Mouse (Mus musculus): ENCODE data around the gene Ccdc85c. TPM values are rescaled to one million over a fixed set of nuclear protein-coding genes. Genes with fewer than 3 reads are reported as not detected.

The Ccdc85c gene
- polyA plus RNA-seq, 1 experiment from 2014 or later, result 7.0 TPM

- H3K27me3 ChIP-seq (ENCODE audit: control insufficient read depth, insufficient read depth, low read length), result peaks cover 2% of the 10 kb centered on the region; the same call in 1 of the 2 replicates
- no peak for ATAC-seq (ENCODE audit: low FRiP score, low TSS enrichment)
- TF ChIP-seq EP300 (optimal IDR thresholded peaks at IDR 0.05), result no peak
- no peak for TF ChIP-seq CTCF (IDR thresholded peaks at IDR 0.05; ENCODE audit: low read depth)
- no peaks in the 10 kb centered on the region for H3K4me1 ChIP-seq (replicated peaks; ENCODE audit: control insufficient read depth, insufficient read depth)
- H3K27ac ChIP-seq (replicated peaks), result no peak overlapping the region
- DNase-seq (ENCODE audit: low spot score), result no peak
- 56% methylated on average over 6 of the region's 6 CpGs for WGBS
- no peaks in the 10 kb centered on the region for H3K36me3 ChIP-seq (ENCODE audit: control insufficient read depth, insufficient read depth, low read length)
- H3K9me3 ChIP-seq (ENCODE audit: control insufficient read depth, low read length), result no peaks in the 10 kb centered on the region
- no peak overlapping the region for H3K4me3 ChIP-seq (ENCODE audit: low read depth, low read length)
- no peak overlapping the region for H3K4me2 ChIP-seq (replicated peaks; ENCODE audit: low read depth)
- no peak overlapping the region for H3K9ac ChIP-seq (ENCODE audit: low read length)
Measured at GRCm38 (mm10) chr12:108316655-108317054, 41.4 kb upstream of the Ccdc85c start.

GRCm38 (mm10) chr12:108315818-108316217 is 40.6 kb upstream of the Ccdc85c start:
- no peak overlapping the region for H3K27ac ChIP-seq (replicated peaks)
- DNase-seq (ENCODE audit: low spot score), result no peak
- TF ChIP-seq CTCF (IDR thresholded peaks at IDR 0.05; ENCODE audit: low read depth) (no peak), EP300 (optimal IDR thresholded peaks at IDR 0.05) (no peak)
- WGBS, result 49% methylated on average over 10 of the region's 10 CpGs
- no peaks in the 10 kb centered on the region for H3K4me1 ChIP-seq (replicated peaks; ENCODE audit: control insufficient read depth, insufficient read depth)
- H3K9me3 ChIP-seq (ENCODE audit: control insufficient read depth, low read length), result no peaks in the 10 kb centered on the region
- H3K36me3 ChIP-seq (ENCODE audit: control insufficient read depth, insufficient read depth, low read length), result no peaks in the 10 kb centered on the region
- H3K9ac ChIP-seq (ENCODE audit: low read length), result no peak overlapping the region; the same call in 1 of the 2 replicates
- no peak for ATAC-seq (ENCODE audit: low FRiP score, low TSS enrichment)
- H3K27me3 ChIP-seq (ENCODE audit: control insufficient read depth, insufficient read depth, low read length), result peaks cover 2% of the 10 kb centered on the region; the same call in 1 of the 2 replicates
- no peak overlapping the region for H3K4me2 ChIP-seq (replicated peaks; ENCODE audit: low read depth)
- no peak overlapping the region for H3K4me3 ChIP-seq (ENCODE audit: low read depth, low read length)

DNA sequence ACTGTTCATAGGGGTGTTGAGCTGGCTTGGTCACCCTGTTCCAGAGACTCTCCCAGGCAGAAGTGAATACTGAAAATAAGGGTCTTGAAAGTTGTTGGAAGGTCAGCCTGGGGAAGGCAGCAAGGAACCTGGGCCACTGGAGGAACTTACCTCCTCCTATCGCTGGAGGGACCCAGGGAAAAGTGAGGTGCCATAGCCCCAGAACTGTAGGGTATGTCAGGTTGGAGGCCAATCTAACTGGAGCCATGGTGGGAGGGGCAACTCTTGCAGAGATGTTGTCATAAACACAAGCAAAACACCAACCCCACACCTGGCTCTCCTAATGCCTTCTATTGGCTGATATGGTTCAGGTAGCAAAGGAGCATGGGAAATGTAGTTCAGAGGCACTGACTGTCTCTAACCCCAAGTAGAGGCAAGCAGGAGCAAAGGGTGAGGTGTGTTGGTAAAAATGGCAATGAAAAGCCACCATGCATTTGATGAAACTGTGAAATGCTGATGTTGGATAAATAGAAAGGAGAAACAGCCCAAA is 38.1 kb upstream of the Ccdc85c start:
- DNase-seq (ENCODE audit: low spot score), result no peak
- no peak overlapping the region for H3K27ac ChIP-seq (replicated peaks)
- no peaks in the 10 kb centered on the region; the same call in 1 of the 2 replicates for H3K27me3 ChIP-seq (ENCODE audit: control insufficient read depth, insufficient read depth, low read length)
- H3K36me3 ChIP-seq (ENCODE audit: control insufficient read depth, insufficient read depth, low read length), result no peaks in the 10 kb centered on the region
- H3K4me1 ChIP-seq (replicated peaks; ENCODE audit: control insufficient read depth, insufficient read depth), result no peaks in the 10 kb centered on the region
- H3K9me3 ChIP-seq (ENCODE audit: control insufficient read depth, low read length), result no peaks in the 10 kb centered on the region
- no peak overlapping the region for H3K4me3 ChIP-seq (ENCODE audit: low read depth, low read length)
- no peak overlapping the region for H3K9ac ChIP-seq (ENCODE audit: low read length)
- 81% methylated on average over 1 of the region's 1 CpGs for WGBS
- no peak overlapping the region for H3K4me2 ChIP-seq (replicated peaks; ENCODE audit: low read depth)
- no peak for ATAC-seq (ENCODE audit: low FRiP score, low TSS enrichment)
- no peak for TF ChIP-seq CTCF (IDR thresholded peaks at IDR 0.05; ENCODE audit: low read depth)
- TF ChIP-seq EP300 (optimal IDR thresholded peaks at IDR 0.05), result no peak

GRCm38 (mm10) chr12:108312432-108312851 is 37.2 kb upstream of the Ccdc85c start:
- WGBS, result 57% methylated on average over 6 of the region's 6 CpGs
- Histone ChIP-seq H3K4me3 (ENCODE audit: low read depth, low read length) (no peak overlapping the region), H3K4me2 (replicated peaks; ENCODE audit: low read depth) (no peak overlapping the region), H3K27ac (replicated peaks) (no peak overlapping the region), H3K27me3 (ENCODE audit: control insufficient read depth, insufficient read depth, low read length) (no peaks in the 10 kb centered on the region; the same call in 1 of the 2 replicates), H3K9ac (ENCODE audit: low read length) (no peak overlapping the region), H3K4me1 (replicated peaks; ENCODE audit: control insufficient read depth, insufficient read depth) (no peaks in the 10 kb centered on the region), H3K9me3 (ENCODE audit: control insufficient read depth, low read length) (no peaks in the 10 kb centered on the region), H3K36me3 (ENCODE audit: control insufficient read depth, insufficient read depth, low read length) (no peaks in the 10 kb centered on the region)
- DNase-seq (ENCODE audit: low spot score) (no peak), ATAC-seq (ENCODE audit: low FRiP score, low TSS enrichment) (no peak)
- TF ChIP-seq EP300 (optimal IDR thresholded peaks at IDR 0.05) (no peak), CTCF (IDR thresholded peaks at IDR 0.05; ENCODE audit: low read depth) (no peak)

DNA sequence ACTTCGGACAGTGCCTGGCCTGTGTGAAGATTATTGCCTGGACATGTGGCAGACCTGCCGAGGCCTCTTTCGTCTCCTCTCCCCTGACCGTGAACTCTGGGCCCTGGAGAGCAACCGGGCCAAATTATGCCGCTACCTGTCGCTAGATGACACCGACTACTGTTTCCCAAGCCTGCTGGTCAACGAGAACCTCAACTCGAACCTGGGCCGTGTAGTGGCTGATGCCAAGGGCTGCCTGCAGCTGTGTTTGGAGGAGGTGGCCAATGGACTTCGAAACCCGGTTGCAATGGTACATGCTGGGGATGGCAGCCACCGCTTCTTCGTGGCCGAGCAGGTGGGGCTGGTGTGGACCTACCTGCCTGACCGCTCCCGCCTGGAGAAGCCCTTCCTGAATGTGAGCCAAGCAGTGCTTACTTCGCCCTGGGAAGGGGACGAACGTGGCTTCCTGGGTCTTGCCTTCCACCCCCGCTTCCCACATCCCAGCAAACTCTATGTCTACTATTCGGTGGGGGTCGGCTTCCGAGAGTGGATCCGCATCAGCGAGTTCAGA is 36.6 kb upstream of the Ccdc85c start:
- no peak overlapping the region for H3K27ac ChIP-seq (replicated peaks)
- H3K9ac ChIP-seq (ENCODE audit: low read length), result no peak overlapping the region
- H3K4me1 ChIP-seq (replicated peaks; ENCODE audit: control insufficient read depth, insufficient read depth), result no peaks in the 10 kb centered on the region
- ATAC-seq (ENCODE audit: low FRiP score, low TSS enrichment) (no peak), DNase-seq (ENCODE audit: low spot score) (no peak)
- no peak overlapping the region for H3K4me3 ChIP-seq (ENCODE audit: low read depth, low read length)
- H3K27me3 ChIP-seq (ENCODE audit: control insufficient read depth, insufficient read depth, low read length), result no peaks in the 10 kb centered on the region; the same call in 1 of the 2 replicates
- no peak for TF ChIP-seq CTCF (IDR thresholded peaks at IDR 0.05; ENCODE audit: low read depth)
- TF ChIP-seq EP300 (optimal IDR thresholded peaks at IDR 0.05), result no peak
- H3K36me3 ChIP-seq (ENCODE audit: control insufficient read depth, insufficient read depth, low read length), result no peaks in the 10 kb centered on the region
- WGBS, result 87% methylated on average over 27 of the region's 27 CpGs
- no peak overlapping the region for H3K4me2 ChIP-seq (replicated peaks; ENCODE audit: low read depth)
- H3K9me3 ChIP-seq (ENCODE audit: control insufficient read depth, low read length), result no peaks in the 10 kb centered on the region

DNA sequence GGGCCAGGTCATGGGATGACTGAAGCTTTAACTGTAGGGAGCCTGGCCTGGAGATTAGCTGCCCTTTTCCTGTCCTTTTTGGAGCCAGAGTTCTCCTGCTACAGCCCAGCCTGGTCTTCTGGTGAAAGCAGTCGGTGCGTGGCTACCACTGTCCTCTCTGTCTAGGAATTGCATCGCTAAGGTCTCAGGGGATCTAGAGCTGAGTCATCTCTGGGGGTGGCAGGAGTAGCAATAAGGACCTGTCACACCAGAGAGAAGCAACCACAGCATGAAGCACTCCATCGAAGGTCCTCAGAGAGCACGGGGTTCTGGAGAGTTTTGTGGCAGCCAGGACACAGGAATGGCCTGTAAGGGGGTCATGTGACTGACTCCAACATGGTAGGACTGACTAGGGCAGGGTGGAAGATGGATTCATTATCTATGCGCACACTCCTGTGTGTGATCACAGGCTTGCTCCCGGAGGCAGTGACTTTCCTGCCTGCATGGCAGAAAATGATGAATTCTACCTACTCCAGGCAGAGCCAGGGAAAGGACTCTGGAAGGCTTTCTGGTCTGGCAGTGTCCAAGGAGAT is 35.3 kb upstream of the Ccdc85c start:
- Histone ChIP-seq H3K9ac (ENCODE audit: low read length) (no peak overlapping the region), H3K9me3 (ENCODE audit: control insufficient read depth, low read length) (no peaks in the 10 kb centered on the region), H3K4me1 (replicated peaks; ENCODE audit: control insufficient read depth, insufficient read depth) (peaks cover 3% of the 10 kb centered on the region; the same call in 1 of the 2 replicates), H3K27ac (replicated peaks) (no peak overlapping the region), H3K4me3 (ENCODE audit: low read depth, low read length) (no peak overlapping the region), H3K36me3 (ENCODE audit: control insufficient read depth, insufficient read depth, low read length) (no peaks in the 10 kb centered on the region), H3K27me3 (ENCODE audit: control insufficient read depth, insufficient read depth, low read length) (no peaks in the 10 kb centered on the region), H3K4me2 (replicated peaks; ENCODE audit: low read depth) (no peak overlapping the region)
- TF ChIP-seq EP300 (optimal IDR thresholded peaks at IDR 0.05) (no peak), CTCF (IDR thresholded peaks at IDR 0.05; ENCODE audit: low read depth) (no peak)
- 80% methylated on average over 7 of the region's 7 CpGs for WGBS
- DNase-seq (ENCODE audit: low spot score) (no peak), ATAC-seq (ENCODE audit: low FRiP score, low TSS enrichment) (no peak)

Data from stomach, postnatal 0 days (tissue).